Mouse (Mus musculus) macrophage (primary cell): Measurements from ENCODE around the gene Dus2. TPM values are rescaled to one million over a fixed set of nuclear protein-coding genes. Genes with fewer than 3 reads are reported as not detected.
"Not testable (repeated sequence)": the region's sequence is repeated elsewhere in the genome, so short reads cannot be mapped to it uniquely, and the experiment has no call there.

Source experiments
- H3K27ac ChIP-seq: fragments of 350-480 bp; formaldehyde crosslinking; 2 replicates; pipeline ENCODE4 v1.9.0; 2021
- H3K36me3 ChIP-seq: fragments of 350-480 bp; formaldehyde crosslinking; 2 replicates; pipeline ENCODE4 v1.9.0; 2021; ENCODE audit errors: inconsistent target
- H3K4me3 ChIP-seq: fragments of 350-480 bp; formaldehyde crosslinking; 2 replicates; pipeline ENCODE4 v1.9.0; 2021; ENCODE audit errors: inconsistent target
- H3K79me2 ChIP-seq: fragments of 350-480 bp; formaldehyde crosslinking; 2 replicates; pipeline ENCODE4 v1.9.0; 2021; ENCODE audit errors: inconsistent target
- WGBS: methylation state at CpG from one replicate; pipeline ENCODE4 v1.1.7; 2026; ENCODE audit warnings: inconsistent platforms; ENCODE audit not compliant: missing documents; 5-methylcytosine and 5-hydroxymethylcytosine counted together
- polyA plus RNA-seq: library from polyadenylated mRNA; stranded (reverse); fragments of 250-400 nt; gene quantifications from 3 replicates; pipeline ENCODE4 v1.2.4, GENCODE M21; 2018; ENCODE audit warnings: inconsistent platforms

Dus2 gene
- polyA plus RNA-seq, 1 experiment from 2014 or later: 7.6 TPM

DNA sequence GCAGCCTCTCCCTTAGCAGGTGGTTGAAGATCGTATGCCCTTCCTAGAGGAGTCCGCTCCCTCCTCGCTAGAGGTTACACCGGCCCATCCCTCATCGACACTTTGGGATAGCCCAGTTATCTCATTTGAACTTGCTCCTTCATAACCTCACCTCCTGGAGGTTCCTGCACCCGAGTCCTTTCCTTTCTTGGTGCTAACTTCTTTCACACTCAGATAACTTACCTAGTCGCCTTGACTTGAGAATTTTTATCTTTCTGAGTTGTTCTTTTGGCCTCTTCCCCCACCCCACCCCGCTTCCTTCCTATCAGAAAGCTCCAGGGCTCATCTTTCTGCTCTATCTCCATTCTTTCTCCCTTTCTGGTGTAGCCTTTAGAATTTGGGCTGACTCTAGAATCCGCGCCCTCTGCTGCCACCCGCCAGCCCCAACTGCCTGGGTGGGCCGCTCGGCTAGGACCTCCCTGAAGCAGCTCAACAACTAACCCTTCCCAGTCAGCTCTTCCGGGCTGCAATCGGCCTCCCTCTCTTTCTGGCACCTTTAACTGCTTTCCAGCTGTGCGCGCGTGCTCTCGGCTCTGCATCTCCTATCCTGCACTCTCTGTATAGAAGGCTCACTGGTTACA, 24.3 kb upstream of the Dus2 start:
- 36% methylated on average over 19 of the region's 19 CpGs for WGBS
- H3K36me3 ChIP-seq: no peaks in the 10 kb centered on the region
- no peak overlapping the region; the same call in 1 of the 2 replicates for H3K4me3 ChIP-seq
- H3K27ac ChIP-seq: no peak overlapping the region
- peaks cover 36% of the 10 kb centered on the region for H3K79me2 ChIP-seq

DNA sequence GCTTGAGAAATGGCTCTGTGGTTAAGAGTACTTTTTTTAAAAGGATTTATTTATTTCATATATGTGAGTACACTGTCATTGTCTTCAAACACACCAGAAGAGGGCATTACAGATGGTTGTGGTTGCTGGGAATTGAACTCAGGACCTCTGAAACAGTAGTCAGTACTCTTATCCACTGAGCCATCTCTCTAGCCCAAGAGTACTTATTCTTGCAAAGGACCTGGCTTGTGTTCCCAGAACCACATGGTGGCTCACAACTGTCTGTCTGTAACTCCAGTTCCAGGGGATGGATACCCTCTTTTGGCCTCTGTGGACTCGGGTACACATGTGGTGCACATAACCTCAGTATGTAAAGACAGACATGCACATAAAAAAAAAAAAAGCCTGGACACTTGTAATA, 21.8 kb upstream of the Dus2 start:
- WGBS: 100% methylated on average over 1 of the region's 1 CpGs
- Histone ChIP-seq H3K4me3 (no peak overlapping the region), H3K27ac (no peak overlapping the region), H3K36me3 (no peaks in the 10 kb centered on the region), H3K79me2 (peaks cover 11% of the 10 kb centered on the region)

DNA sequence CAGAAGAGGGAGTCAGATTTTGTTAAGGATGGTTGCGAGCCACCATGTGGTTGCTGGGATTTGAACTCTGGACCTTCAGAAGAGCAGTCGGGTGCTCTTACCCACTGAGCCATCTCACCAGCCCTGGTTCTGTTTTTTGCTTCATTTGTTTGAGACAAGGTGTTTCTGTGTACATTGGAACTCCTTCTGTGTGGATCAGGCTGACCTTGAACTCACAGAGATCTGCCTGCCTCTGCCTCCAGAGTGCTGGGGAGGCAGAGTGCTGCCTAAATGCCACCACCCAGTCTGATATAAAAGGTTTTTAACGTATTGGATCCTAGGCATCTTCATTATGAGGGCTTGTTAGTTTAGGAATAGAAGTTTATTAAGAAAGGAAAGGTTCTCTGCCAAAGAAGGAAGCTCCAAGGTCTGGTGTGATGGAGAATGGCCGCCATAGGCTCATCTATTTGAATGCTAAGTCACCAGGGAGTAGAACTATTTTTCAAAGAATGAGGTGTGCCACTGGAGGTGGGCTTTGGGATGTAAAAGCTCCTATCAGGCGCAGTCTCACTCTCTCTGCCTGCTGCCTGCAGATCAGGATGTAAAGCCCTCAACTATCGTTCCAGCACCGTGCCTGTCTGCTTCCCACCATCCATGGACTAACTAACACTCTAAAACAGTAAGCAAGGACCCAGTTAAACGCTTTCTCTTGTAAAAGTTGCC, 20.0 kb upstream of the Dus2 start:
- H3K36me3 ChIP-seq: no peaks in the 10 kb centered on the region
- H3K4me3 ChIP-seq: no peak overlapping the region
- H3K27ac ChIP-seq: no peak overlapping the region
- WGBS: 87% methylated on average over 7 of the region's 8 CpGs
- no peaks in the 10 kb centered on the region for H3K79me2 ChIP-seq

DNA sequence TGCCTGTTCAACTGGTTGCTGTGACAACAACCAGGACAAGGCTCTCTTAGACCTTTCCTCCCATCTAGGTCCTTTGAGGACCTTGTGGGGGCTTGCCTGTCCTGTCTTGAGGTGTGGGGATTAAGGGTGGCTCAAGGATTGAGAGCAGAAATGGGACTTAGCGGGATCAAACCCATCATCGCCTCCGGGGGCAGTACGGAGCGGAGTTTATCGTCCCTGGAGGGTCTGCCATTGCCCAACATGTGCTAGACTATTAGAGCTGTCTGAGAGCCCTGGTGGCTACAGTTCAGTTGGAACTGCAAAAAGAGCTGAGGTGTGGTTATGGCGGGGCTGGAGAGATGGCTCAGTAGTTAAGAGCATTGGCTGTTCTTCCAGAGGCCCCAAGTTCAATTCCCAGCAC, 15.8 kb upstream of the Dus2 start:
- no peaks in the 10 kb centered on the region for H3K79me2 ChIP-seq
- 87% methylated on average over 7 of the region's 7 CpGs for WGBS

DNA sequence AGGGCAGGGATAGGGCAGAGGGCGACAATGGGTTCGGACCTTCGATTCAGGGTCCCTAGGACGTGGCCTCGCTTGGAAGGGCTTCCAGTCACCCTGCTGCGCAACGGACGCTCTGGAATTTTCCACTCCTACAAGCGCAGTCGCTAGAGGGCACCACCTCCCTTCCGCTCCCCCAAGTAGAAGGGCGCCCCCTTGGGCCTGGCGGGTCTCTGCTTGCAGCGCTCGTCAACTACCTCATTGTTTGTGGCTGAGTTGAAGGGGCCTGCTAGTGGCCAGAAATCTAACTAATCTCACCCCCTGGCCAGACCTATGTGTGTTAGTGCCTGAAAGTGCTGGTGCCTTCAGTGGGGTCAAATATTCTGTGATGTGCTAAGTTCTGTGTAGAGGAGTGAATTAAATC, 11.8 kb upstream of the Dus2 start, which contains the start of gene Dpep3:
TSS of gene Dpep3 (minus strand) at position 105 of the 400 bp plus-strand sequence.
- Histone ChIP-seq H3K4me3 (no peak within 1 kb of the TSS), H3K36me3 (no peaks in the 10 kb centered on the region), H3K27ac (no peak within 1 kb of the TSS), H3K79me2 (no peaks in the 10 kb centered on the region)
- 96% methylated on average over 14 of the region's 15 CpGs for whole genome bisulfite sequencing

More for the DNA sequence above, 15.8 kb upstream of the Dus2 start:
- Histone ChIP-seq H3K4me3 (no peak overlapping the region), H3K27ac (no peak overlapping the region), H3K36me3 (no peaks in the 10 kb centered on the region)

DNA sequence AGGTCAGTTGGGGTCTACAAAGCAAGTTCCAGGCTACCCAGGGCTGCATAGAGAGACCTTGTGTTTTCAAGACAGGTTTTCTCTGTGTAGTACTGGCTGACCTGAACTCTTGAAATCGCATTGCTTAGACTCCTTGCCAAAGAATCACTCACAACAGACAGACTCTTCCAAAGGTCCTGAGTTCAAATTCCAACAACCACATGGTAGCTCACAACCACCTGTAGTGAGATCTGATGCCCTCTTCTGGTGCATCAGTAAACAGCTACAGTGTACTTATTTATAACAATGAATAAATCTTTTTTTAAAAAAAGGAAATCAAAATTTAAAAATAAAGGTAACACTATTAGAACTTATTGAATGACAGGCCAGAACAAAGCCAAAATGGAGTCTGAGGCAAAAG, 10.0 kb upstream of the Dus2 start:
- Histone ChIP-seq H3K36me3 (peaks cover 8% of the 10 kb centered on the region; the same call in 1 of the 2 replicates), H3K79me2 (no peaks in the 10 kb centered on the region), H3K4me3 (no peak overlapping the region), H3K27ac (no peak overlapping the region)
- WGBS: 89% methylated on average over 1 of the region's 1 CpGs

DNA sequence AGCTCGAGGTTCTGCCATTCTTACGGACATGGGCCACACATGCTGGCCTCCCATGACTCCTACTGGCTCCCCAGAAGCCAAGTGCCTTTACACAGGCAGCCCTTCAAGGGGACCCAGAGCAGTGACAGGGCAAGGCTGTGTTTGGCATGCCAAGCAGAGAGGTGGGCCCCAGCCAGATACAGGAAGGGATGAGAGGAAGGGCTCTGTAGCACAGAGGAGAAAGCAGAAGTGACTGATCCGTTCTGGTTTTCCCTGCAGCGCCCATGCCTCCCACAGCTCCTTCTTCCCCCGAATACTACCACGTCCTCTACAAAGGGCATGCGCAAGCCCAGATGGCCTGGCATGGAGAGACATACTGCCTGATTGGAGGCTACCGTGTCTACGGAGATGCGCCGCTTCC, 7.7 kb upstream of the Dus2 start:
- peaks cover 22% of the 10 kb centered on the region for H3K36me3 ChIP-seq
- not testable (repeated sequence) for H3K4me3 ChIP-seq, H3K79me2 ChIP-seq
- WGBS: 35% methylated on average over 5 of the region's 11 CpGs
- H3K27ac ChIP-seq: peak overlapping the region; percentile 48

DNA sequence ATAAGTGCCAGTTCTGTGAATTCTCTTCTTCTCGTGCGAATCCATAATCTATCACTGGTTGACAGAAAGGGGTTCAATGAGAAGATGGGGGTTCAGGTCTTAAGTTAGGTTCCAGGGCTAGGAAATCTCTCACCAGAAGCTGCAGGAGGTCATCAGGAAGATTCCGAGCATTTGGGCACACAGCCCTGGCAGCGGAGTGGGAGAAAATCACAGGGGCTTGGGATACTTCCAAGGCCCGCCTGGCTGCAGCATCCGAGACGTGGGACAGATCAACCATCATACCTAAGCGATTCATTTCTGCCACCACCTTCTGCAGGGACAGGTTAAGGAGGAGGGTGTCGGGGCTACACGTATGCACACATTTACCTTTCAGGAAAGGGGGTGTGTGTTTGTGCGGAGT, 2.6 kb upstream of the Dus2 start:
- 94% methylated on average over 11 of the region's 11 CpGs for WGBS

DNA sequence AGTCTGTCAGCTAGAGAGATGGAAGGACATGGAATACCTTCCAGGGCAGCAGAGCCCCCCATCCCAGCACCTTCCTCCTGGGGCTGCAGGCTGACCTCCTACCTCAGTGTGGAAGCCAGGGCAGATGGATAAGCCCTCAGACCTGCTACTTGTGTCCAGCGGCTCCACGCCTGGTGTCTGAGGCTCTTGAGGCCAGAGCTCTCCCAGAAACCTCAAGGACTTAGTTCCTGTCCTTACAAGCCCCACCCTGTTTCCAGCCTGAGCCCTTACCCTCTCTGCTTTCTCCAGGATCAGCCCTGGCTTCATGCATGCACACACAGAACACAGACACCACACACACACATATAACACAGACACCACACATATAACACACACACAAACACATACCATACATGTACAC, 409 bp downstream of the Dus2 start:
- peak overlapping the region; percentile 86 for H3K27ac ChIP-seq
- 25% methylated on average over 2 of the region's 2 CpGs for WGBS
- peaks cover 18% of the 10 kb centered on the region for H3K79me2 ChIP-seq
- peaks cover 24% of the 10 kb centered on the region for H3K36me3 ChIP-seq
- peak overlapping the region; percentile 35 for H3K4me3 ChIP-seq

More for the DNA sequence above, 2.6 kb upstream of the Dus2 start:
- no peak overlapping the region for H3K27ac ChIP-seq
- peaks cover 32% of the 10 kb centered on the region for H3K36me3 ChIP-seq
- peaks cover 18% of the 10 kb centered on the region for H3K79me2 ChIP-seq
- no peak overlapping the region for H3K4me3 ChIP-seq

DNA sequence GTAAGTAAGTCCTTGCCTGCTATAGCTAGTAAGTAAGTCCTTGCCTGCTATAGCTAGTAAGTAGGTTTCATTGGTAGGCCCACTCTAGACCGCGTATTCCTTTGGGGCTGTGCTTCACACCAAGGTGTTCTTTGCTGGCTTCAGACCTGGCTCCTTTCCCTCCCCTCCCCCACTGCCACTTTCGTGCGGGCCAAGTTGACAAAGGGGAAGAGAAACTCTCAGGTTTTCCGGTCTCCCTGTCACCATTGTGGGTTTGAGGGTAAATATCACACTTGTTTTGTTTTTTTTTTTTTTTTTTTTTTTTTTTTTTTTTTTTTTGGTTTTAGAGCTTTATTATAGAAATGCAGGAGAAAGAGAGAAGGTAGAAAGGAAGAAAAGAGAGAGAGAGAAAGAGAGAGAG, 1.4 kb downstream of the Dus2 start:
- H3K27ac ChIP-seq: peak overlapping the region; percentile 86
- H3K4me3 ChIP-seq: no peak overlapping the region
- 38% methylated on average over 5 of the region's 5 CpGs for WGBS

DNA sequence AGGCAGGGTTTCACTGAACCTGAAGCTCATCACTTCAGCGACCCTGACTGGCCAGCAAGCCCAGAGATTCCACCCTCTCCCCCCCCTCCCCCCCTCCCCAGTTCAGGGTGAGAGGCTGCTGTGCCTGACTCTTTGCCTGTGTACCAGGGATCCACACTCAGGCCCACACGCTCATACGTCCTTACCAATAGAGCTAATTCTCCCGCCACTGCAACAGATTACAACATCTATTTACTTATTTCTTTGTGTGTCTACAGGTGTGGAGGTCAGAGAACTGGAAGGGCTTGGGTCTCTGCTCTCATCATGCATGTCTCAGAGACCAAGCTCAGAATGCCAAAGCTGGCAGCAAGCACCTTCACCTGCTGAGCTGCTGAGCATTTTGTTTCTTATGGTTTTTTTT, 2.1 kb downstream of the Dus2 start:
- Histone ChIP-seq H3K4me3 (no peak overlapping the region), H3K79me2 (peaks cover 18% of the 10 kb centered on the region), H3K27ac (no peak overlapping the region), H3K36me3 (peaks cover 12% of the 10 kb centered on the region)
- 90% methylated on average over 4 of the region's 4 CpGs for WGBS

More for the DNA sequence above, 1.4 kb downstream of the Dus2 start:
- Histone ChIP-seq H3K79me2 (peaks cover 18% of the 10 kb centered on the region), H3K36me3 (peaks cover 20% of the 10 kb centered on the region)

DNA sequence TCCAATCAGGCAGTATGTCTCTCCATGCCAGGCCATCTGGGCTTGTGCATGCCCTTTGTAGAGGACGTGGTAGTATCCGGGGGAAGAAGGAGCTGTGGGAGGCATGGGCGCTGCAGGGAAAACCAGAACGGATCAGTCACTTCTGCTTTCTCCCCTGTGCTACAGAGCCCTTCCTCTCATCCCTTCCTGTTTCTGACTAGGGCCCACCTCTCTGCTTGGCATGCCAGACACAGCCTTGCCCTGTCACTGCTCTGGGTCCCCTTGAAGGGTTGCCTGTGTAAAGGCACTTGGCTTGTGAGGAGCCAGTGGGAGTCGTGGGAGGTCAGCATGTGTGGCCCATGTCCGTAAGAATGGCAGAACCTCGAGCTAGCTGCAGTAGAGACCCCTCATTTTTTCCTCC, 5.2 kb downstream of the Dus2 start:
- WGBS: 2% methylated on average over 5 of the region's 7 CpGs
- Histone ChIP-seq H3K79me2 (peaks cover under 1% of the 10 kb centered on the region; the same call in 1 of the 2 replicates), H3K27ac (peak overlapping the region; percentile 91), H3K4me3 (no peak overlapping the region), H3K36me3 (no peaks in the 10 kb centered on the region)

DNA sequence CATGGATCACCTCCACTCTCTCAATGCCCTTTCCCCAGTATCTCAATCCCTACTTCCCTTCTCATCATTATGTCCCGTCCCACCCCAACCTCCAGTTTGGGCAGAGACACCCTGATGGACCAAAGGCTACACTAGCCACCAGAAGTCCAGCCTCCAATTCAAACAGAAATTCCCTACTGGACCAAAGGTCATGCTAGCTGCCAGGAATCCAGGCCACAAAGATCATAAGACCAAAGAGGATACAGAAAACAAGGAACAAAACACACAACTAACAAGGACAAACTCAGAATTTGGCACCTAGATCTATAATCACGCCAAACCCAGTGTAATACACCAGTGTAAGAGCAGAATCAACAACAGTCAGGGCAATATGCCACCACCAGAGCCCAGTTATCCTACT, 7.8 kb downstream of the Dus2 start:
- no peak overlapping the region for H3K27ac ChIP-seq
- no peaks in the 10 kb centered on the region for H3K36me3 ChIP-seq
- no peaks in the 10 kb centered on the region for H3K79me2 ChIP-seq
- WGBS: 100% methylated on average over 2 of the region's 2 CpGs
- H3K4me3 ChIP-seq: no peak overlapping the region

DNA sequence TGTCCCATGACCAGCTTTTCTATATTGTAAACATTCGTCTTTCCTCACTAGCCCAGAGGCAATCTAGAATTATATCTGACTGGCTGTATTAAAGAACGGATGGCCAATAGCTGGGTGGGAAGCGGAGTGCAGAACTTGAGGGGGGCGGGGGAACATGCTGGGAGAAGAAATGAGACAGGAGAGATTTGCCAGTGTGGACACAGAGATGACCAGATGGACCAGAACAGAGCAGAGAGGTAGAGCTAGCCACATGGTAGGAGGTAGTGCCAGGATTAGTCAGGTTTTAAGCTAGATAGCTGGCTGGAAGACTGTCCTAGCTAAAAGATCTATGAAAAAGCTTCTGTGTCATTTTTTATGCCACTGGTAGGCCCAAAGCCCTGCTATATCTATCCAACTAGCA, 10.8 kb downstream of the Dus2 start:
- Histone ChIP-seq H3K36me3 (no peaks in the 10 kb centered on the region), H3K4me3 (no peak overlapping the region), H3K79me2 (no peaks in the 10 kb centered on the region), H3K27ac (no peak overlapping the region)
- WGBS: 98% methylated on average over 4 of the region's 4 CpGs

DNA sequence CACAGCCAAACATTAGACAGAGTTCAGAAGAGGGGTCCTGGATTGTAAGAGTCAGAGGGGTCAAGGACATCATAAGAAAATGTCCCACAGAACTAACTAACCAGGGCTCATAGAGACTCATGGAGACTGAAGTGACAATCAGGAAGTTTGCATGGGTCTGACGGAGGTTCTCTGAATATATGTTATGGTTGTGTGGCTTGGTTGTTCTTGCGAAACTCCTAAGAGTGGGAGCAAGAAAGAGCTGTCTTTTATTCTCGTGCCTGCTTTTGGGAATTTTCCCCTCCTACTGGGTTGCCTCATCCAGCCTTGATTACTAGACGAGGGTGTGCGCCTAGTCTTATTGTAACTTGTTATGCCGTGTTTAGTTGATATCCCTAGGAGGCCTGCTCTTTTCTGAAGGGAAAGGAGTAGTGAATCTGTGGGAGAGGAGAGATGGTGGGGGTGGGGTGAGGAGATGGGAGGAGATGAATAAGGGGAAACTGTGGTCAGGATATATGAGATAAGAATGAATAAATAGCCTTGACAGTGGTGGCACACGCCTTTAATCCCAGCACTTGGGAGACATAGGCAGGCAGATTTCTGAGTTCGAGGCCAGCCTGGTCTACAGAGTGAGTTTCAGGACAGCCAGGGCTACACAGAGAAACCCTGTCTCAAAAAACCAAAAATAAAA, 13.5 kb downstream of the Dus2 start:
- 21% methylated on average over 8 of the region's 8 CpGs for WGBS
- H3K27ac ChIP-seq: peak overlapping the region; percentile 93

More for the DNA sequence above, 13.5 kb downstream of the Dus2 start:
- H3K79me2 ChIP-seq: peaks cover 17% of the 10 kb centered on the region
- H3K4me3 ChIP-seq: no peak overlapping the region
- H3K36me3 ChIP-seq: no peaks in the 10 kb centered on the region
